Mouse (Mus musculus) embryonic facial prominence, embryonic 15.5 days (tissue): Measurements from ENCODE around the gene Ccdc149. TPM values are rescaled to one million over a fixed set of nuclear protein-coding genes. Genes with fewer than 3 reads are reported as not detected.

Experiments used
- ATAC-seq: fragments of 200-750 bp; cut with Nextera tagmentation; 2 replicates; pipeline ENCODE4 v1.8.0; 2017; ENCODE audit warnings: low read depth, moderate TSS enrichment; ENCODE audit not compliant: insufficient number of reproducible peaks, low FRiP score, low TSS enrichment
- H3K27ac ChIP-seq: fragments of 300-500 bp; sonication (generic); replicated peaks from 2 replicates; pipeline ENCODE4 v1.5.1; 2015; ENCODE audit warnings: mild to moderate bottlenecking, inconsistent platforms
- H3K27me3 ChIP-seq: fragments of 300-500 bp; sonication (generic); 2 replicates; pipeline ENCODE4 v1.6.1; 2015; ENCODE audit warnings: inconsistent platforms
- H3K36me3 ChIP-seq: fragments of 300-500 bp; sonication (generic); 2 replicates; pipeline ENCODE4 v1.6.1; 2015; ENCODE audit warnings: mild to moderate bottlenecking, inconsistent platforms
- H3K4me1 ChIP-seq: fragments of 300-500 bp; sonication (generic); 2 replicates; pipeline ENCODE4 v1.6.1; 2015; ENCODE audit warnings: inconsistent platforms
- H3K4me2 ChIP-seq: fragments of 300-500 bp; sonication (generic); replicated peaks from 2 replicates; pipeline ENCODE4 v1.6.1; 2015; ENCODE audit warnings: mild to moderate bottlenecking, inconsistent platforms
- H3K4me3 ChIP-seq: fragments of 300-500 bp; sonication (generic); replicated peaks from 2 replicates; pipeline ENCODE4 v1.5.1; 2015; ENCODE audit warnings: mild to moderate bottlenecking, inconsistent platforms
- H3K9ac ChIP-seq: fragments of 300-500 bp; sonication (generic); 2 replicates; pipeline ENCODE4 v1.6.1; 2015; ENCODE audit warnings: inconsistent platforms
- H3K9me3 ChIP-seq: fragments of 300-500 bp; sonication (generic); replicated peaks from 2 replicates; pipeline ENCODE4 v1.6.1; 2016; ENCODE audit warnings: inconsistent platforms
- WGBS: fragments of 180-500 bp; shearing (Covaris S2); methylation state at CpG from one replicate; pipeline ENCODE4 v1.1.7; 2015; 5-methylcytosine and 5-hydroxymethylcytosine counted together
- polyA plus RNA-seq: library from polyadenylated mRNA; unstranded; fragments of >200 nt; fragmentation: Nextera tagmentation; extraction: Ambion mirVana; gene quantifications from 2 replicates; pipeline ENCODE4 v1.2.1, GENCODE M21; 2015

The Ccdc149 gene
- polyA plus RNA-seq, 1 experiment from 2014 or later = 4.1 TPM

GRCm38 (mm10) chr5:52449187-52449586 lies 22.1 kb downstream of the Ccdc149 start:
- H3K36me3 ChIP-seq = no peaks in the 10 kb centered on the region
- no peak for ATAC-seq
- H3K9me3 ChIP-seq = no peaks in the 10 kb centered on the region
- WGBS = 62% methylated on average over 8 of the region's 8 CpGs
- H3K27ac ChIP-seq = no peak overlapping the region
- no peaks in the 10 kb centered on the region for H3K27me3 ChIP-seq
- no peak overlapping the region for H3K4me3 ChIP-seq
- H3K4me1 ChIP-seq = no peaks in the 10 kb centered on the region
- H3K4me2 ChIP-seq = no peak overlapping the region
- H3K9ac ChIP-seq = no peak overlapping the region

GRCm38 (mm10) chr5:52440278-52440677 lies 31.0 kb downstream of the Ccdc149 start:
- H3K4me3 ChIP-seq = no peak overlapping the region
- no peak for ATAC-seq
- H3K9me3 ChIP-seq = no peaks in the 10 kb centered on the region
- no peak overlapping the region for H3K27ac ChIP-seq
- no peaks in the 10 kb centered on the region for H3K4me1 ChIP-seq
- 87% methylated on average over 11 of the region's 11 CpGs for WGBS
- no peak overlapping the region for H3K9ac ChIP-seq
- H3K36me3 ChIP-seq = no peaks in the 10 kb centered on the region
- H3K27me3 ChIP-seq = no peaks in the 10 kb centered on the region
- no peak overlapping the region for H3K4me2 ChIP-seq

GRCm38 (mm10) chr5:52438946-52439345 lies 32.4 kb downstream of the Ccdc149 start:
- Histone ChIP-seq H3K36me3 (no peaks in the 10 kb centered on the region), H3K27me3 (no peaks in the 10 kb centered on the region), H3K4me3 (no peak overlapping the region), H3K4me2 (no peak overlapping the region), H3K9ac (no peak overlapping the region), H3K4me1 (no peaks in the 10 kb centered on the region), H3K27ac (no peak overlapping the region), H3K9me3 (no peaks in the 10 kb centered on the region)
- WGBS = 83% methylated on average over 7 of the region's 7 CpGs
- ATAC-seq = no peak

- WGBS = 84% methylated on average over 6 of the region's 6 CpGs
- Histone ChIP-seq H3K9me3 (no peaks in the 10 kb centered on the region), H3K9ac (no peak overlapping the region), H3K27me3 (no peaks in the 10 kb centered on the region), H3K4me3 (no peak overlapping the region), H3K4me1 (no peaks in the 10 kb centered on the region), H3K4me2 (no peak overlapping the region), H3K36me3 (no peaks in the 10 kb centered on the region), H3K27ac (no peak overlapping the region)
- ATAC-seq = no peak
Observed at GRCm38 (mm10) chr5:52435533-52435932, 35.8 kb downstream of the Ccdc149 start.

GRCm38 (mm10) chr5:52431276-52431844 lies 40.0 kb downstream of the Ccdc149 start:
- WGBS = 48% methylated on average over 8 of the region's 8 CpGs

GRCm38 (mm10) chr5:52429731-52430480 lies 41.4 kb downstream of the Ccdc149 start:
- ATAC-seq = no peak
- Histone ChIP-seq H3K36me3 (no peaks in the 10 kb centered on the region), H3K4me3 (no peak overlapping the region), H3K9me3 (no peaks in the 10 kb centered on the region), H3K27ac (no peak overlapping the region), H3K27me3 (no peaks in the 10 kb centered on the region; the same call in 1 of the 2 replicates), H3K4me2 (no peak overlapping the region), H3K4me1 (no peaks in the 10 kb centered on the region), H3K9ac (no peak overlapping the region)
- 74% methylated on average over 14 of the region's 14 CpGs for WGBS

More at GRCm38 (mm10) chr5:52431276-52431844, 40.0 kb downstream of the Ccdc149 start:
- H3K4me2 ChIP-seq = no peak overlapping the region
- H3K36me3 ChIP-seq = no peaks in the 10 kb centered on the region
- no peak for ATAC-seq
- H3K4me3 ChIP-seq = no peak overlapping the region
- no peaks in the 10 kb centered on the region for H3K4me1 ChIP-seq
- H3K27ac ChIP-seq = no peak overlapping the region
- H3K9me3 ChIP-seq = no peaks in the 10 kb centered on the region
- H3K27me3 ChIP-seq = no peaks in the 10 kb centered on the region; the same call in 1 of the 2 replicates
- H3K9ac ChIP-seq = no peak overlapping the region

- no peaks in the 10 kb centered on the region for H3K4me1 ChIP-seq
- H3K4me2 ChIP-seq = no peak overlapping the region
- H3K9ac ChIP-seq = no peak overlapping the region
- no peak overlapping the region for H3K27ac ChIP-seq
- no peaks in the 10 kb centered on the region; the same call in 1 of the 2 replicates for H3K27me3 ChIP-seq
- WGBS = 49% methylated on average over 4 of the region's 4 CpGs
- H3K36me3 ChIP-seq = no peaks in the 10 kb centered on the region
- H3K9me3 ChIP-seq = no peaks in the 10 kb centered on the region
- H3K4me3 ChIP-seq = no peak overlapping the region
- ATAC-seq = no peak
Observed at GRCm38 (mm10) chr5:52428613-52429012, 42.7 kb downstream of the Ccdc149 start.

- 84% methylated on average over 9 of the region's 9 CpGs for WGBS
- no peaks in the 10 kb centered on the region for H3K4me1 ChIP-seq
Observed at GRCm38 (mm10) chr5:52425819-52426218, 45.5 kb downstream of the Ccdc149 start.

GRCm38 (mm10) chr5:52423893-52424292 lies 47.4 kb downstream of the Ccdc149 start:
- 67% methylated on average over 3 of the region's 3 CpGs for WGBS
- no peak overlapping the region for H3K4me2 ChIP-seq

More at GRCm38 (mm10) chr5:52425819-52426218, 45.5 kb downstream of the Ccdc149 start:
- ATAC-seq = no peak
- H3K4me2 ChIP-seq = no peak overlapping the region
- no peak overlapping the region for H3K27ac ChIP-seq
- H3K27me3 ChIP-seq = no peaks in the 10 kb centered on the region; the same call in 1 of the 2 replicates
- H3K9ac ChIP-seq = no peak overlapping the region
- H3K36me3 ChIP-seq = no peaks in the 10 kb centered on the region
- H3K4me3 ChIP-seq = no peak overlapping the region
- H3K9me3 ChIP-seq = no peaks in the 10 kb centered on the region

GRCm38 (mm10) chr5:52416485-52416884 lies 54.8 kb downstream of the Ccdc149 start:
- no peaks in the 10 kb centered on the region for H3K4me1 ChIP-seq
- no peak overlapping the region for H3K9ac ChIP-seq
- H3K27ac ChIP-seq = no peak overlapping the region
- H3K4me3 ChIP-seq = no peak overlapping the region
- H3K36me3 ChIP-seq = no peaks in the 10 kb centered on the region
- H3K9me3 ChIP-seq = no peaks in the 10 kb centered on the region
- no peak overlapping the region for H3K4me2 ChIP-seq
- ATAC-seq = no peak
- 60% methylated on average over 2 of the region's 2 CpGs for WGBS
- H3K27me3 ChIP-seq = no peaks in the 10 kb centered on the region

More at GRCm38 (mm10) chr5:52423893-52424292, 47.4 kb downstream of the Ccdc149 start:
- Histone ChIP-seq H3K27ac (no peak overlapping the region), H3K27me3 (no peaks in the 10 kb centered on the region), H3K4me1 (no peaks in the 10 kb centered on the region), H3K4me3 (no peak overlapping the region), H3K9me3 (no peaks in the 10 kb centered on the region), H3K36me3 (no peaks in the 10 kb centered on the region), H3K9ac (no peak overlapping the region)
- ATAC-seq = no peak

GRCm38 (mm10) chr5:52415917-52416316 lies 55.4 kb downstream of the Ccdc149 start:
- no peak for ATAC-seq
- no peak overlapping the region for H3K27ac ChIP-seq
- H3K9me3 ChIP-seq = no peaks in the 10 kb centered on the region
- no peak overlapping the region for H3K9ac ChIP-seq
- no peak overlapping the region for H3K4me3 ChIP-seq
- no peaks in the 10 kb centered on the region for H3K4me1 ChIP-seq
- WGBS = 80% methylated on average over 6 of the region's 6 CpGs
- H3K4me2 ChIP-seq = no peak overlapping the region
- no peaks in the 10 kb centered on the region for H3K36me3 ChIP-seq
- no peaks in the 10 kb centered on the region for H3K27me3 ChIP-seq
